Mouse (Mus musculus): ENCODE measurements around the gene H2-DMb2. TPM values are rescaled to one million over a fixed set of nuclear protein-coding genes. Genes with fewer than 3 reads are reported as not detected.

H2-DMb2 gene
- polyA plus RNA-seq, 1 experiment = not detected

GRCm38 (mm10) chr17:34123111-34123510 is 20.0 kb upstream of the H2-DMb2 start:
- H3K36me3 ChIP-seq (ENCODE audit: control insufficient read depth, insufficient read depth) = no peaks in the 10 kb centered on the region
- TF ChIP-seq TCF12 (IDR thresholded peaks at IDR 0.05; ENCODE audit: insufficient read depth, poor library complexity, severe bottlenecking) (no peak), SRF (IDR thresholded peaks at IDR 0.05; ENCODE audit: control insufficient read depth, insufficient read length, low read depth) (no peak), MAX (IDR thresholded peaks at IDR 0.05; ENCODE audit: low read depth) (no peak), POLR2A (IDR thresholded peaks at IDR 0.05; ENCODE audit: insufficient read length, low read depth) (no peak), MYOD1 (IDR thresholded peaks at IDR 0.05; ENCODE audit: control insufficient read depth in 1 of 3, insufficient read length in 2 of 3, low read depth in 2 of 3) (no peak), POLR2AphosphoS2 (IDR thresholded peaks at IDR 0.05; ENCODE audit: insufficient read length, low read depth) (no peak)
- H3ac ChIP-seq (ENCODE audit: control insufficient read depth, insufficient read length) = peak overlapping the region; percentile 37

GRCm38 (mm10) chr17:34123518-34123917 is 19.6 kb upstream of the H2-DMb2 start:
- Histone ChIP-seq H3K79me2 (ENCODE audit: control insufficient read depth, insufficient read depth) (peaks cover 46% of the 10 kb centered on the region), H3K36me3 (ENCODE audit: control insufficient read depth, insufficient read depth) (no peaks in the 10 kb centered on the region), H3ac (ENCODE audit: control insufficient read depth, insufficient read length) (no peak overlapping the region), H3K4me2 (ENCODE audit: low read depth) (peak overlapping the region; percentile 84), H3K27me3 (ENCODE audit: control insufficient read depth, insufficient read depth, insufficient read length) (no peaks in the 10 kb centered on the region), H3K4me3 (peak overlapping the region; percentile 99)
- TF ChIP-seq MYOD1 (IDR thresholded peaks at IDR 0.05; ENCODE audit: control insufficient read depth in 1 of 3, insufficient read length in 2 of 3, low read depth in 2 of 3) = peak in 1 of 3 experiments; percentile 12
- no peak for TF ChIP-seq SRF (IDR thresholded peaks at IDR 0.05; ENCODE audit: control insufficient read depth, insufficient read length, low read depth)

More at GRCm38 (mm10) chr17:34123111-34123510, 20.0 kb upstream of the H2-DMb2 start:
- Histone ChIP-seq H3K79me2 (ENCODE audit: control insufficient read depth, insufficient read depth) (peaks cover 48% of the 10 kb centered on the region), H3K4me2 (ENCODE audit: low read depth) (peak overlapping the region; percentile 84), H3K27me3 (ENCODE audit: control insufficient read depth, insufficient read depth, insufficient read length) (no peaks in the 10 kb centered on the region), H3K4me3 (peak overlapping the region; percentile 99)

- Histone ChIP-seq H3K4me2 (ENCODE audit: low read depth) (peak overlapping the region; percentile 51), H3K36me3 (ENCODE audit: control insufficient read depth, insufficient read depth) (no peaks in the 10 kb centered on the region), H3ac (ENCODE audit: control insufficient read depth, insufficient read length) (no peak overlapping the region), H3K79me2 (ENCODE audit: control insufficient read depth, insufficient read depth) (peaks cover 41% of the 10 kb centered on the region), H3K27me3 (ENCODE audit: control insufficient read depth, insufficient read depth, insufficient read length) (no peaks in the 10 kb centered on the region), H3K4me3 (peak overlapping the region; percentile 99)
- TF ChIP-seq USF1 (IDR thresholded peaks at IDR 0.05; ENCODE audit: low read depth) = peak; percentile 37
- no peak for TF ChIP-seq MYOG (IDR thresholded peaks at IDR 0.05; ENCODE audit: control insufficient read depth in 1 of 3, insufficient read depth in 1 of 3, insufficient read length in 2 of 3, low read depth in 2 of 3)
Measured at GRCm38 (mm10) chr17:34124649-34125048, 18.5 kb upstream of the H2-DMb2 start.

GRCm38 (mm10) chr17:34126826-34127420 is 16.2 kb upstream of the H2-DMb2 start:
- H3K27me3 ChIP-seq (ENCODE audit: control insufficient read depth, insufficient read depth, insufficient read length) = no peaks in the 10 kb centered on the region
- TF ChIP-seq MAX (IDR thresholded peaks at IDR 0.05; ENCODE audit: low read depth) (no peak), POLR2A (IDR thresholded peaks at IDR 0.05; ENCODE audit: insufficient read length, low read depth) (no peak), SRF (IDR thresholded peaks at IDR 0.05; ENCODE audit: control insufficient read depth, insufficient read length, low read depth) (no peak), TCF3 (IDR thresholded peaks at IDR 0.05; ENCODE audit: insufficient read length, low read depth) (no peak), MYOG (IDR thresholded peaks at IDR 0.05; ENCODE audit: control insufficient read depth in 1 of 3, insufficient read depth in 1 of 3, insufficient read length in 2 of 3, low read depth in 2 of 3) (no peak), E2F4 (IDR thresholded peaks at IDR 0.05; ENCODE audit: insufficient read depth) (no peak), TCF12 (IDR thresholded peaks at IDR 0.05; ENCODE audit: insufficient read depth, poor library complexity, severe bottlenecking) (no peak), USF1 (IDR thresholded peaks at IDR 0.05; ENCODE audit: low read depth) (no peak), REST (IDR thresholded peaks at IDR 0.05; ENCODE audit: insufficient read depth, insufficient read length) (no peak), POLR2AphosphoS2 (IDR thresholded peaks at IDR 0.05; ENCODE audit: insufficient read length, low read depth) (no peak), MYOD1 (IDR thresholded peaks at IDR 0.05; ENCODE audit: control insufficient read depth in 1 of 3, insufficient read length in 2 of 3, low read depth in 2 of 3) (no peak), CEBPB (IDR thresholded peaks at IDR 0.05; ENCODE audit: insufficient read depth, poor library complexity, severe bottlenecking) (no peak)
- no peak overlapping the region for H3ac ChIP-seq (ENCODE audit: control insufficient read depth, insufficient read length)
- H3K36me3 ChIP-seq (ENCODE audit: control insufficient read depth, insufficient read depth) = no peaks in the 10 kb centered on the region
- no peak overlapping the region for H3K4me2 ChIP-seq (ENCODE audit: low read depth)
- peaks cover 36% of the 10 kb centered on the region for H3K79me2 ChIP-seq (ENCODE audit: control insufficient read depth, insufficient read depth)
- H3K4me3 ChIP-seq = no peak overlapping the region

- Histone ChIP-seq H3K4me3 (no peak overlapping the region), H3K27me3 (ENCODE audit: control insufficient read depth, insufficient read depth, insufficient read length) (no peaks in the 10 kb centered on the region), H3K4me2 (ENCODE audit: low read depth) (no peak overlapping the region), H3K79me2 (ENCODE audit: control insufficient read depth, insufficient read depth) (peaks cover 36% of the 10 kb centered on the region), H3ac (ENCODE audit: control insufficient read depth, insufficient read length) (no peak overlapping the region), H3K36me3 (ENCODE audit: control insufficient read depth, insufficient read depth) (no peaks in the 10 kb centered on the region)
- TF ChIP-seq REST (IDR thresholded peaks at IDR 0.05; ENCODE audit: insufficient read depth, insufficient read length) = no peak
- TF ChIP-seq TCF3 (IDR thresholded peaks at IDR 0.05; ENCODE audit: insufficient read length, low read depth) = no peak
- no peak for TF ChIP-seq CEBPB (IDR thresholded peaks at IDR 0.05; ENCODE audit: insufficient read depth, poor library complexity, severe bottlenecking)
- no peak for TF ChIP-seq TCF12 (IDR thresholded peaks at IDR 0.05; ENCODE audit: insufficient read depth, poor library complexity, severe bottlenecking)
- no peak for TF ChIP-seq POLR2AphosphoS2 (IDR thresholded peaks at IDR 0.05; ENCODE audit: insufficient read length, low read depth)
- no peak for TF ChIP-seq MYOG (IDR thresholded peaks at IDR 0.05; ENCODE audit: control insufficient read depth in 1 of 3, insufficient read depth in 1 of 3, insufficient read length in 2 of 3, low read depth in 2 of 3)
- no peak for TF ChIP-seq USF1 (IDR thresholded peaks at IDR 0.05; ENCODE audit: low read depth)
- TF ChIP-seq POLR2A (IDR thresholded peaks at IDR 0.05; ENCODE audit: insufficient read length, low read depth) = no peak
- no peak for TF ChIP-seq SRF (IDR thresholded peaks at IDR 0.05; ENCODE audit: control insufficient read depth, insufficient read length, low read depth)
- no peak for TF ChIP-seq MYOD1 (IDR thresholded peaks at IDR 0.05; ENCODE audit: control insufficient read depth in 1 of 3, insufficient read length in 2 of 3, low read depth in 2 of 3)
- no peak for TF ChIP-seq MAX (IDR thresholded peaks at IDR 0.05; ENCODE audit: low read depth)
- no peak for TF ChIP-seq E2F4 (IDR thresholded peaks at IDR 0.05; ENCODE audit: insufficient read depth)
Measured at GRCm38 (mm10) chr17:34127475-34127874, 15.6 kb upstream of the H2-DMb2 start.

Data from myocyte (in vitro differentiated cells).